Mouse (Mus musculus) adrenal gland, postnatal 4 days (tissue): ENCODE data around the gene Ccdc62. TPM values are rescaled to one million over a fixed set of nuclear protein-coding genes. Genes with fewer than 3 reads are reported as not detected.

Source experiments
- DNase-seq, 2 experiments: peaks; one replicate each; pipeline ENCODE4 v3.0.0; 2021 to 2022; ENCODE audit warnings: low spot score in 2 of 2, mixed read lengths in 2 of 2
- total RNA-seq, 2 experiments: library from RNA; stranded (reverse); gene quantifications; 2 replicates each; pipeline ENCODE4 v1.2.3; 2021

Gene Ccdc62
- total RNA-seq, 2 experiments from 2014 or later = 5.4 to 8.0 TPM

DNA sequence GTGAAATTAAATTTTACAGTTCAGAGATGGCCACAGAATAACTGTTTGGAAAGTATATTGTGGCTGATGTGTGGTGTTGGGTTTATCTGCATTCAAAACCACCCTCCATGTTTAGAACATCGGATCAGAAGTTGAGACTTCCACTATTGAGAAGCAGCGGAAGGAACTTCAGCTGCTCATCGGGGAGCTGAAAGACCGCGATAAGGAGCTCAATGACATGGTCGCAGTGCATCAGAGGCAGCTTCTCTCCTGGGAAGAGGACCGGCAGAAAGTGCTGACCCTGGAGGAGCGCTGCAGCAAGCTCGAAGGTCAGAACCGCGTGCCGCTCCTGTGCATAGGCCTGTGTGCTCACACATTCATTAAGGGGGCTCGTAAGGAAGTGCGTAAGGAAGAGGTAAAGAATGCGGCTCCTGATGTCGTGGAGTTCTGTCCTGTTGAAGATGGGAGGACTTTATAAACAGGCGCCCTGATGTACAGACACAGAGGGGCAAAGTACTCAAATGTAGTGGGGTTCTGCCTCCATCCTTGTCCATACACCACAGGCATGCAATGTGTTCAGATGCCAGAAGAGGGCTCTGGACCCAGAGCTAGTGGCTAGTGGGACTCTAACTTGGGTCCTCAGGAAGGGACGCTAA, 3.6 kb downstream of the Ccdc62 start:
- DNase-seq = no peak

DNA sequence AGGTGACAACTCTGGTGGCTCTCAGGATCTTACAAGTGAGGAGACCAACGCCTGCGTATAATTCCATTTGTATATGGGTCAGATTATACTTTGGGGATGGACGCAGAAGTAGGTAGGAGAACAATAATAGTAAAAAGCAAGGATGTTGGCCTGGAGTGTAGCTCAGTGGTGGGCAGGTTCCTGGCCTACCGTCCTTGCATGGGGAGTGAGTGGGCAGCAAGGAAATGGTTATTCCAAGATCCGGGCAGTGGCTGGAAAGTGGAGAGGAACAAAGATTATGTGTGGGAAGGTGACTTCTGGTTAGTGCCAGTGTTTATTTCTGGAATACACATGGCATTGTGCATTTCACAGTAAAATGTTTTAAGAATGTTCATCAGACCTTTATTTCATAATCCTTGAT, 5.5 kb downstream of the Ccdc62 start:
- DNase-seq = no peak

DNA sequence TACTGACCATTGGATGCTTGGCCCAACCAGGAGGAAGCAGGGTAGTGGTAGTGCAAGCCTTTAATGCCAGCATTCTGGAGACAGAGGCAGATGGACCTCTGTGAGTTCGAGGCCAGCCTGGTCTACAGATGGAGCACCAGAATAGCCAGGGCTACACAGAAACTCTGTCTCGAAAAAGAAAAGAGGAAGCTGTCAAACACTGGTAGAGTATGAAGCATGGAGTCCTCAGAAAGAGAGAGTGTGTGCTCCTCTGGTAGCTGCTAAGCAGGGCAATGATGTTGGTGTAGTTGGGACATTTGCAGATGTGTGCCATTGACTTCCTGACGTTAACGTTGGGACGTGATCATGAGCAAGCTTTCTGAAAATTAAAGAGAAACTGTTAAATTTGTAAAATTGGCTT, 8.0 kb downstream of the Ccdc62 start:
- no peak for DNase-seq

- DNase-seq = no peak
Observed at GRCm38 (mm10) chr5:123946546-123946945, 16.1 kb downstream of the Ccdc62 start.

- no peak for DNase-seq
Observed at GRCm38 (mm10) chr5:123947041-123947761, 16.7 kb downstream of the Ccdc62 start.

DNA sequence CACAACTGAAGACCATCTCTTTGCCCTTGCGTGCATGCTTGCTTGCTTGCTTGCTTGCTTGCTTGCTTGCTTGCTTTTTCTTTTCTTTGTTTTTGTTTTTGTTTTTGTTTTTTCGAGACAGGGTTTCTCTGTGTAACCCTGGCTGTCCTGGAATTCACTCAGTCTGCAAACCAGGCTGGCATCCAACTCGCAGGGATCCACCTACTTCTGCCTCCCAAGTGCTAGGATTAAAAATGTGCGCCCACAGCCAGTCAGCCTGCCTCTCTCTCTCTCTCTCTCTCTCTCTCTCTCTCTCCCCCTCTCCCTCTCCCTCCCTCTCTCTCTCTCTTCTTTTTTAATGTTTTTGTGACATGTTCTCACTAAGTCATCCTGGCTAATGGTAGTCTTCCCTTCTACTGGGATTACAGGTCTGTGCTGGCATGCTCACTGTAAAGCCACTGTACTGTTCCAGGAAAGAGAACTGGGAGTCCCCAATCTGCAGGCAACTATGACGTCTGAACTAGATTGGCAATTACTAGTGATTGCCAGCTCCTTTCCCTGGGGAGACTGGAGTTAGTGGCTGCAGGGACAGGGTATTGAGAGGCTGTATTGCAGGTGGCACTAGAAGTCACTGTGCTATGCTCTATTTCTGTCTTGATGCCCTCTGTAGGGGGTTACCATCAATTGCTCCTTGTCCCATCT, 22.0 kb downstream of the Ccdc62 start:
- DNase-seq = no peak

DNA sequence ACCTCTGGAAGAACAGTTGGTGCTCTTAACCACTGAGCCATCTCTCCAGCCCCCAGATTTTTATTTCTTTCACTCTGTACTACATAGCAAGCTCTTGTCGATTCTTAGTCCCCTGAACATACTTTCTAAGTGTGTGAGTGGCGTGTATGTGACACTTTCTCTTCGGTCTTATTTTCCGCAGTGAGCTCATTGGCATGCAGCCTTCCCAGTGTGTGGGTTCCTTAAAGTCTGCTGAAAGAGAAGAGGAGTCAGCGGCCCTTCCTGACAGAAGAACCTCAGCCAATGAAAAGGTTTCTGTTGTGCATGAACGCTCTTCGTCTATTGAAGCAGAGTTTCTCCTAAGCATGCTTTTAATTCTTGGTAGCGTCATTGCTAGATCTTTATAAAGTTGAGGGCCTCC, 26.7 kb downstream of the Ccdc62 start:
- DNase-seq = no peak

DNA sequence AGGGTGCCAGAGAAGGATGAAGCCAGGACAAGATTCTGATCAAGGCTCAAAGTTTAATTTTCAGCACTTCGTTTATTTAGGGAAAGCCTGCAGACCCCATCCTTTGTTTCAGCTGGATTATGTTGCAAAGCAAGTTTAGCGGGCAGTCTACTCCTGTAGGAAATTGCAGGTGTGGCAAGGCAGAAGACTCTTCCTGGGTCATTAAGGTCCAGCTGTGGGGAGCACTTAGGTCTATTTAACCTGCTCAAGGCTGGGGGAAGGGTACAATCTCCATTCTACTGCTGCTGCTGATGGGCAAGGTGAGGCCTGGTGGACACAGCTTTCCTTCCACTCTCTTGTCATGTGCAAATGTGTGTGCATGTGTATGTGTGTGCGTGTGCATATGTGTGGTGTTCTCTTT, 28.5 kb downstream of the Ccdc62 start:
- no peak for DNase-seq

- no peak for DNase-seq
Observed at GRCm38 (mm10) chr5:123960129-123960528, 29.6 kb downstream of the Ccdc62 start.

- no peak for DNase-seq
Observed at GRCm38 (mm10) chr5:123961046-123961445, 30.6 kb downstream of the Ccdc62 start.

DNA sequence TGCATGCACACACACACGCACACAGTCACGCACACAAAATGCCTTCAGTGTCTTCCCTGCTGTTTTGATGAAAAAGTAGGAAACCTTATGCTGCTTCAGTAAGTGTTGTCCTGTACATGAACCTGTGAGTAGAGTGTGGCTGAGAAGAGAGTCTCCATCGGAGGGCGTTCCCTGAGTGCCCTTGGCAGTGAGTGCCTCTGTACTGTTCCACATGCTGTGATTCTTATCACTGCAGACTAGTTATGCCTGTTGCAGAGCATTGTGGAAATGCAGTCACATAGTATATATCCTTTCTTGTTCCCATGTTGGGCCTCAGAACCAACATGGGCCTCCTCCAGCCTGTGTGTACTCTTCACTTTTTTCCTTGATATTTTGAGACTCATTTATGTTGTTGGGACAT, 33.7 kb downstream of the Ccdc62 start:
- no peak for DNase-seq

GRCm38 (mm10) chr5:123966759-123967158, 36.3 kb downstream of the Ccdc62 start:
- no peak for DNase-seq

GRCm38 (mm10) chr5:123968468-123968867, 38.0 kb downstream of the Ccdc62 start:
- no peak for DNase-seq

GRCm38 (mm10) chr5:123969216-123969615, 38.7 kb downstream of the Ccdc62 start:
- DNase-seq = no peak

GRCm38 (mm10) chr5:123970576-123970975, 40.1 kb downstream of the Ccdc62 start:
- DNase-seq = no peak

DNA sequence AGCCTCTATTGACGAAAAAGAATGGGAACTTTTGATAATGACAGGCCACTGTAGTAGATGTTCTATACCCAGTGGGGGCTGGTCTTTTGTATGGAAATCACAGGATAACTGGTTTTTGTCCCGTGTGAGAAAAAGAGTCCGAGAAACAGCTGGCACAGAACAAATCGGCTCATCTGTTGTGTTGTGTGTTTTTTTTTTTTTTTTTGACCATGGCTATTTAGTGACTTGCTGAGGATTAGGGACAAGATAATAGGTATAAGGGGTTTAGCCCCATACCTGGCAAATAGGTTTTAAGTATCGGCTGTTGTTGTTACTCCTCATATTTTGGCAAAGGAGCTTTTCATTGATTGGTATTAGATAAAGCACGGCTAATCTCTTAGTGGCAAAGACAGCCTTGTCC, 42.0 kb downstream of the Ccdc62 start:
- no peak for DNase-seq

DNA sequence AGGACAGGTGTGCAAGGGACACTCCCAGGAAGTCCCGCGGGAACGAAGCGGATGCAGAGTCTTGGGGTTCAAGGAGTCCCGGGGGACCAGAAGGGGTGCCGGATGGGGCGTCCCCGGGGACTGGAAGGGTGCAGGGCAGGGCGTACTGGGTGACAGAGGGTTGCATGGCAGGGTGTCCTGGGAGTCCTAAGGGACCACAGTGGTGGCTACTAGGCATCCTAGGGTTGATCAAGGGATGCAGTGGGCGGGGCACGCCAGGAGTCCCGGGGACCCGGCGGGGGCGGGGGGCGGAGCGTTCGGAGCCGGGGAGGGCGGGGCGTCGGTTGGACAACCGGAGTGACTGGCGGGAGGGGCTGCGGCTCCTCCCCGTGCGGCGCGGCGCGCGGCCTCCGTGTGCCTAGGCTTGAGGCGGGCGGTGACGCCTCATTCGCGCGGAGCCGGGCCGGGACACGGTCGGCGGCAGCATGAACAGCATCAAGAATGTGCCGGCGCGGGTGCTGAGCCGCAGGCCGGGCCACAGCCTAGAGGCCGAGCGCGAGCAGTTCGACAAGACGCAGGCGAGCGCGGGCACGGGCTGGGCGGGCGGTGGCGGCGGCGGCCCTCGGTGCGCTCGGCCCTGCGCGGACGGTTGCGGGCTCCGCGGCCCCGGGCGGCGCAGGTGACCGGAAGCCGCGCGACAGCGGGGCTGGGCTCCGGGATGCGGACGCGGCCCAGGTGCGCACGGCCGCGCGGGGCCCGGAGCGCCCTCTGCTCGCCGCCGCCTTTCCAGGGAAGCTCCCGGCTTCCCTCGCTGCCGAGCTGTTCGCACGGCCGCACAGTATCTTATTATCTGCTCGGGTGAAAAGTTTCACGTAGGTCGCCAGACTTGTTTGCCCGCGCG, 43.1 kb downstream of the Ccdc62 start, which contains the start of gene Hip1r:
Gene Hip1r (plus strand): TSS at position 330 of the 880 bp plus-strand sequence.
- DNase-seq = peak; percentile 28 to 63

DNA sequence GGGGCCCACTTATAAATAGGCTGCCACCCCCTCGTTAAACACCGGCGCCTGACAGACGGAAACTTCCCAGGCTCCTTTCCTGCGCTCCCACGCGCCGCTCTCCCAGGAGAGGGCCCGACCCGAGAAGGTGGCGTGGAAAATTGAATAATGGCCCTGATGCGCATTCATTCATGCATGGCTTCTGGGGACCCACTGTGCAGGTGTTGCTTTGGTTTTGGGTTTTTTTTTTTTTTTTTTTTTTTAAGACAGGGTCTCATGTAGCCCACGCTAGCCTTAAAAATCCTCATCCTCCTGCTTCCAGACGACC, 43.7 kb downstream of the Ccdc62 start:
- no peak for DNase-seq

DNA sequence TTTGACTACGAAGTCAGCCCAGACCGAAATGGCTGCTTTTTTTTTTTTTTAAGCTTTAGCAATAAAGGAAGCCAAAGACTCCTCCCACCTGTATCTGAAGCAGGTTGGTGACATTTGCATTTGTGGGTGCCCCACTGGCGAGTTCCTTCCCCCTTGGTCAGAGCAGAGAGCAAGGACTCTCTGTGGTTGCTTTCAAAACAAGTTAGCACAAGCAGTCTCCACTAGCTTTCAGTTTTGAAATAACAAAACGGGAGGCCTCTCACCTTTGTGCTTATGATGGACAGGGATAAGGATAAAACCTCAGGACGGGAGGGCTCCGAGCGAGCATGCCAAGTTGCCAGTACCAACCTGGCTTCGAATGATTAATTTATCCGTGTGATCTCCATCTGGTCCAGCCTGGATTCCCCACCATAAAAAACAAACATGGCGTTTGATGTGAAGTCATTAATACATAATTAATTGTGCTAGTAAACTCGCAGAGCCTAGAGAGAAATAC, 44.2 kb downstream of the Ccdc62 start:
- no peak for DNase-seq

- no peak for DNase-seq
Observed at GRCm38 (mm10) chr5:123975668-123976180, 45.2 kb downstream of the Ccdc62 start.

- no peak for DNase-seq
Observed at GRCm38 (mm10) chr5:123977231-123977630, 46.8 kb downstream of the Ccdc62 start.
